Mouse (Mus musculus): ENCODE measurements around the gene Aurkaip1. TPM values are rescaled to one million over a fixed set of nuclear protein-coding genes. Genes with fewer than 3 reads are reported as not detected.

Gene Aurkaip1
- polyA plus RNA-seq (2014; fragmentation: Illumina TruSeq; extraction: RNeasy Lipid Tissue Mini Kit (QIAGEN cat#74804); ENCODE audit: low read depth, low replicate concordance), result 6.3 TPM

GRCm38 (mm10) chr4:155831205-155831766, at the start of gene Aurkaip1:
Gene Aurkaip1 (plus strand): TSS chr4:155831272.

GRCm38 (mm10) chr4:155785819-155786218, 45.3 kb upstream of the Aurkaip1 start, which contains the start of gene Tmem88b:
Gene Tmem88b (minus strand): TSS chr4:155785874.

GRCm38 (mm10) chr4:155790021-155790489, 41.0 kb upstream of the Aurkaip1 start, which contains the start of gene Ankrd65:
Gene Ankrd65 (plus strand): TSS chr4:155790439.

GRCm38 (mm10) chr4:155802741-155803339, 28.2 kb upstream of the Aurkaip1 start, which contains the start of gene Mrpl20:
Gene Mrpl20 (plus strand): TSS chr4:155802878.

GRCm38 (mm10) chr4:155811929-155812664, 19.0 kb upstream of the Aurkaip1 start, which contains the start of gene Ccnl2:
Gene Ccnl2 (plus strand): TSS chr4:155812489.

GRCm38 (mm10) chr4:155839483-155839910, 8.4 kb downstream of the Aurkaip1 start, which contains the start of gene Mxra8:
Gene Mxra8 (plus strand): TSS chr4:155839680.

GRCm38 (mm10) chr4:155846871-155847578, 16.0 kb downstream of the Aurkaip1 start, which contains the start of gene Dvl1:
Gene Dvl1 (plus strand): TSS chr4:155847402.

GRCm38 (mm10) chr4:155863001-155863400, 31.9 kb downstream of the Aurkaip1 start, which contains the start of gene Tas1r3:
Gene Tas1r3 (minus strand): TSS chr4:155863362.

GRCm38 (mm10) chr4:155869317-155870033, 38.4 kb downstream of the Aurkaip1 start, which contains the start of the genes Cptp and Ints11:
Gene Cptp (minus strand): TSS chr4:155869440.
Gene Ints11 (plus strand): TSS chr4:155869546.

Other genes starting within 250 kb of the Aurkaip1 start
- 9.5 TPM for gene Slc35e2, start 229.9 kb upstream of the Aurkaip1 start, polyA plus RNA-seq (2014; fragmentation: Illumina TruSeq; extraction: RNeasy Lipid Tissue Mini Kit (QIAGEN cat#74804); ENCODE audit: low read depth, low replicate concordance)
- 57.7 TPM for gene Cdk11b, start 206.4 kb upstream of the Aurkaip1 start, polyA plus RNA-seq (2014; fragmentation: Illumina TruSeq; extraction: RNeasy Lipid Tissue Mini Kit (QIAGEN cat#74804); ENCODE audit: low read depth, low replicate concordance)
- gene Gm10563, start 185.9 kb upstream of the Aurkaip1 start, polyA plus RNA-seq (2014; fragmentation: Illumina TruSeq; extraction: RNeasy Lipid Tissue Mini Kit (QIAGEN cat#74804); ENCODE audit: low read depth, low replicate concordance), result not detected
- 0.61 TPM for gene Mmp23, start 177.9 kb upstream of the Aurkaip1 start, polyA plus RNA-seq (2014; fragmentation: Illumina TruSeq; extraction: RNeasy Lipid Tissue Mini Kit (QIAGEN cat#74804); ENCODE audit: low read depth, low replicate concordance)
- gene Mib2, start 162.1 kb upstream of the Aurkaip1 start, polyA plus RNA-seq (2014; fragmentation: Illumina TruSeq; extraction: RNeasy Lipid Tissue Mini Kit (QIAGEN cat#74804); ENCODE audit: low read depth, low replicate concordance), result 0.73 TPM
- not detected for gene Fndc10, start 136.9 kb upstream of the Aurkaip1 start, polyA plus RNA-seq (2014; fragmentation: Illumina TruSeq; extraction: RNeasy Lipid Tissue Mini Kit (QIAGEN cat#74804); ENCODE audit: low read depth, low replicate concordance)
- 74.9 TPM for gene Ssu72, start 126.5 kb upstream of the Aurkaip1 start, polyA plus RNA-seq (2014; fragmentation: Illumina TruSeq; extraction: RNeasy Lipid Tissue Mini Kit (QIAGEN cat#74804); ENCODE audit: low read depth, low replicate concordance)
- not detected for gene Tmem240, start 96.5 kb upstream of the Aurkaip1 start, polyA plus RNA-seq (2014; fragmentation: Illumina TruSeq; extraction: RNeasy Lipid Tissue Mini Kit (QIAGEN cat#74804); ENCODE audit: low read depth, low replicate concordance)
- gene Atad3a, start 70.2 kb upstream of the Aurkaip1 start, polyA plus RNA-seq (2014; fragmentation: Illumina TruSeq; extraction: RNeasy Lipid Tissue Mini Kit (QIAGEN cat#74804); ENCODE audit: low read depth, low replicate concordance), result 5.9 TPM
- 3.3 TPM for gene Vwa1, start 56.6 kb upstream of the Aurkaip1 start, polyA plus RNA-seq (2014; fragmentation: Illumina TruSeq; extraction: RNeasy Lipid Tissue Mini Kit (QIAGEN cat#74804); ENCODE audit: low read depth, low replicate concordance)
- gene Tmem88b, start 45.4 kb upstream of the Aurkaip1 start, polyA plus RNA-seq (2014; fragmentation: Illumina TruSeq; extraction: RNeasy Lipid Tissue Mini Kit (QIAGEN cat#74804); ENCODE audit: low read depth, low replicate concordance), result 2.2 TPM
- gene Ankrd65, start 40.8 kb upstream of the Aurkaip1 start, polyA plus RNA-seq (2014; fragmentation: Illumina TruSeq; extraction: RNeasy Lipid Tissue Mini Kit (QIAGEN cat#74804); ENCODE audit: low read depth, low replicate concordance), result not detected
- 87.6 TPM for gene Mrpl20, start 28.4 kb upstream of the Aurkaip1 start, polyA plus RNA-seq (2014; fragmentation: Illumina TruSeq; extraction: RNeasy Lipid Tissue Mini Kit (QIAGEN cat#74804); ENCODE audit: low read depth, low replicate concordance)
- gene Ccnl2, start 18.8 kb upstream of the Aurkaip1 start, polyA plus RNA-seq (2014; fragmentation: Illumina TruSeq; extraction: RNeasy Lipid Tissue Mini Kit (QIAGEN cat#74804); ENCODE audit: low read depth, low replicate concordance), result 37.9 TPM
- 43.1 TPM for gene Mxra8, start 8.4 kb downstream of the Aurkaip1 start, polyA plus RNA-seq (2014; fragmentation: Illumina TruSeq; extraction: RNeasy Lipid Tissue Mini Kit (QIAGEN cat#74804); ENCODE audit: low read depth, low replicate concordance)
- 3.0 TPM for gene Dvl1, start 16.1 kb downstream of the Aurkaip1 start, polyA plus RNA-seq (2014; fragmentation: Illumina TruSeq; extraction: RNeasy Lipid Tissue Mini Kit (QIAGEN cat#74804); ENCODE audit: low read depth, low replicate concordance)
- not detected for gene Tas1r3, start 32.1 kb downstream of the Aurkaip1 start, polyA plus RNA-seq (2014; fragmentation: Illumina TruSeq; extraction: RNeasy Lipid Tissue Mini Kit (QIAGEN cat#74804); ENCODE audit: low read depth, low replicate concordance)
- 6.4 TPM for gene Cptp, start 38.2 kb downstream of the Aurkaip1 start, polyA plus RNA-seq (2014; fragmentation: Illumina TruSeq; extraction: RNeasy Lipid Tissue Mini Kit (QIAGEN cat#74804); ENCODE audit: low read depth, low replicate concordance)
- 1.9 TPM for gene Ints11, start 38.3 kb downstream of the Aurkaip1 start, polyA plus RNA-seq (2014; fragmentation: Illumina TruSeq; extraction: RNeasy Lipid Tissue Mini Kit (QIAGEN cat#74804); ENCODE audit: low read depth, low replicate concordance)
- 1.4 TPM for gene Pusl1, start 60.5 kb downstream of the Aurkaip1 start, polyA plus RNA-seq (2014; fragmentation: Illumina TruSeq; extraction: RNeasy Lipid Tissue Mini Kit (QIAGEN cat#74804); ENCODE audit: low read depth, low replicate concordance)
- 0.97 TPM for gene Acap3, start 60.5 kb downstream of the Aurkaip1 start, polyA plus RNA-seq (2014; fragmentation: Illumina TruSeq; extraction: RNeasy Lipid Tissue Mini Kit (QIAGEN cat#74804); ENCODE audit: low read depth, low replicate concordance)
- gene Ube2j2, start 112.6 kb downstream of the Aurkaip1 start, polyA plus RNA-seq (2014; fragmentation: Illumina TruSeq; extraction: RNeasy Lipid Tissue Mini Kit (QIAGEN cat#74804); ENCODE audit: low read depth, low replicate concordance), result 50.5 TPM
- 28.0 TPM for gene C1qtnf12, start 131.0 kb downstream of the Aurkaip1 start, polyA plus RNA-seq (2014; fragmentation: Illumina TruSeq; extraction: RNeasy Lipid Tissue Mini Kit (QIAGEN cat#74804); ENCODE audit: low read depth, low replicate concordance)
- gene B3galt6, start 161.4 kb downstream of the Aurkaip1 start, polyA plus RNA-seq (2014; fragmentation: Illumina TruSeq; extraction: RNeasy Lipid Tissue Mini Kit (QIAGEN cat#74804); ENCODE audit: low read depth, low replicate concordance), result 5.6 TPM
- gene Sdf4, start 161.6 kb downstream of the Aurkaip1 start, polyA plus RNA-seq (2014; fragmentation: Illumina TruSeq; extraction: RNeasy Lipid Tissue Mini Kit (QIAGEN cat#74804); ENCODE audit: low read depth, low replicate concordance), result 121 TPM
- gene Tnfrsf4, start 182.6 kb downstream of the Aurkaip1 start, polyA plus RNA-seq (2014; fragmentation: Illumina TruSeq; extraction: RNeasy Lipid Tissue Mini Kit (QIAGEN cat#74804); ENCODE audit: low read depth, low replicate concordance), result not detected
- gene Tnfrsf18, start 194.9 kb downstream of the Aurkaip1 start, polyA plus RNA-seq (2014; fragmentation: Illumina TruSeq; extraction: RNeasy Lipid Tissue Mini Kit (QIAGEN cat#74804); ENCODE audit: low read depth, low replicate concordance), result not detected
- 0.61 TPM for gene Ttll10, start 228.1 kb downstream of the Aurkaip1 start, polyA plus RNA-seq (2014; fragmentation: Illumina TruSeq; extraction: RNeasy Lipid Tissue Mini Kit (QIAGEN cat#74804); ENCODE audit: low read depth, low replicate concordance)

Data from kidney, adult 10 weeks (tissue).